Mouse (Mus musculus): ENCODE measurements around the gene Lin52.
A peak's percentile ranks its signal among the peaks of the same experiment; 100 is the strongest.

The Lin52 gene

DNA sequence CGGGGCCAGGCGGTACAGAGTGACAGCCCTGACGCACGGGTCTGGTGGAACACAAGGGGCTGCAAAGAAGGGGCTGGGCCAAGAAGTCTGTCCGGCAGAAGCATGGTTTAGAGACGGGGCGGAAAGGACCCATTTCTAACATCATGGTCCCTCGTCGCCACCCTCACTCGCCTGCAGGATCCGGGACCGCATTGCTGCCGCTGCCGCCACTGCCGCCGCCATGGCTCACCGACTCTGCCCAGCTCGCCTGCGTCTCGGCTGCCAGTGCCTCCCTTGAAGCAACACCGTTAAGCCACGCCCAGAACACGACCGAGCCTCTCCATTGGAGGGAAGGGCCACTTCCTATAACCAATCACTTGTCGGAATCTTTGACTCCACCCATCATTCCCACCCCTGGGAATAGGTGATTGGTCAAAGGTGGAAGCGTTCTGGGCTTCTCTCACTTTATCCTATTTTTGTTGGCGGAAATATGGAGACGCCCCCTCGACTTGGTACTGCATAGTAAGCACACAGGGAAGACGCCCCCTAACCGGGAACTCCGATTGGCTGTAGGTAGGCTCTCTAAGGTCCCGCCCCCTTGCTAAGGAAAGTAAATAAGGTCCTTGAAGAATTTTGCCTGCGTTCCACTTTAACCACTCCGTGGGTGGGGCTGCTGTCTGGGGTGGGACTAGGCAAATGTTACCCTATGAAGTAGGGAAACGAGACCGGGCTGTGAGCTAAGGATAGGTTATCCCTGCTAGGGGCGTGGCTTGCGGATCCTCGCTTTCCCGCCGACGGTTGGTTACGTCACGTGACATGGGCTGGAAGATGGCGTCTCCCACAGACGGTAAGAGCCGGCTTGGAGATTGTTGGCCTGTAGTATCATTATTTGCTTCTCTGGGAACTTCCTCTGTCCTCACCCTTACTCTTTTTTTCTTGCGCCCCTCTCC lies at the start of gene Lin52, which contains the start of gene Aldh6a1:
Lin52 (plus strand) TSS at position 705 of the 929 bp plus-strand sequence.
Aldh6a1 (minus strand) TSS at position 287 of the 929 bp plus-strand sequence.
- peak; percentile 100 for DNase-seq (ENCODE audit: low spot score)

GRCm38 (mm10) chr12:84402923-84403322 lies 48.3 kb upstream of the Lin52 start:
- no peak for DNase-seq (ENCODE audit: low spot score)

DNA sequence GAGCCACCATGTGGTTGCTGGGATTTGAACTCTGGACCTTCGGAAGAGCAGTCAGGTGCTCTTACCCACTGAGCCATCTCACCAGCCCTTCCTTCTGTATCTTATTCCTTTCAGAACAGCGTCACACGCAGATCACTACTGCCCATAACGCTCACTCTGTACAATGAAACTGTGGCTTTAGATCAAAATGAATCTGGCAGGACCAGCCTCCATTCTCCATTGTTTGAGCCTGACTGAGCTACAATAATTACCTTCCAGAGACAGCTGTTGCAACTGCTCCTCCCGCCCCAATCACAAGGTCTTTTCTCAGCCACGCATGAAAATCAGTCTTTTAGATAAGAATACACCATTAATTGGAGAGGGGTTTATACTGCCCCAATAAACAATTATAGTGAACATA lies 46.7 kb upstream of the Lin52 start:
- DNase-seq (ENCODE audit: low spot score) = no peak

GRCm38 (mm10) chr12:84407259-84407658 lies 44.0 kb upstream of the Lin52 start:
- no peak for DNase-seq (ENCODE audit: low spot score)

DNA sequence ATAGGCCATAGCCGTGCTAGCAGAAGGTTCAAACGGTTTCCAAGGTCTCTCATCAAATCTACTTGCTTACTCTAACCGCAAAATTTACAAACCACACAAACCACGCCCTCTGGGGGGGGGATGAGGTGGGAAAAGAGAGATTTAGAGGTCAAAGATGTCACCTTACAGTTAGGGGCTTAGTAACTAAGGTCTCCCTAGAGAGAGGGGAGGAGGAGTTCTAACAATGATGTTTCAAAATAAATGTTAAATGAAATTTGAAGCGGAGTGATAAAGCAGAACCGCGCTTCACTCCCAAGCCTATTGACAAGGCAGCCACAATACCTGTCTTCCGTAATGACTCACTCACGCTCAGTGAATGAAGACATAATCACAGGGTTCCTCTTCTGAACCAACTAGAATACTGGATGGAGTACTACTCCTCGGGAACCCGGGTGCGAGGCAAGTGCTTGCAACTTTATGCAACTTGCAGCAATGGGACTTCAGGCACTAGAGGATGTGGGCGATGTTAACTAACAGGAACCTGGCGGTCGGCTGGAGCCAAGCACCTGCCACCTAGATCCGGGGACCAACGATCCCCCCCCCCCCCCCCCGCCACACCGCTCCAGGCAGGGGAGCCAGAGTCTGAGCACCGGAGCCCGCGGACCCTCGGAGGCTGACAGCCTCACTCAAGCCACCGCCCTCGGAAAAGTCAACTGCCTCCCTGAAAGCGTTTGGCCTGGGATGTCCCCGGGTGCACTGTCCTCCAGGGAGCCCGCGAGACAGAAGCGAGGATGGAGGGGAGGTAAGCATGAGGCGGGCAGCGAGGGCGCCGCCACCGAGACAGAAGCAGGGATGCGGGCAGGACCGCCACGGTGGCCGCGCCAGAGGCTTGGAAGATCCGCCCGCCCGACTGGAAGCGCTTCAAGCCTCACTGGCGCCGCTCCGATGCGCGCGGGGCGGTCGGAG lies 43.1 kb upstream of the Lin52 start:
- peak; percentile 29 for DNase-seq (ENCODE audit: low spot score)

GRCm38 (mm10) chr12:84408819-84409507 lies 42.3 kb upstream of the Lin52 start, which contains the start of the genes Entpd5 and Bbof1:
Entpd5 (minus strand) TSS chr12:84409029.
Bbof1 (plus strand) TSS chr12:84409071.
- peak; percentile 90 for DNase-seq (ENCODE audit: low spot score)

DNA sequence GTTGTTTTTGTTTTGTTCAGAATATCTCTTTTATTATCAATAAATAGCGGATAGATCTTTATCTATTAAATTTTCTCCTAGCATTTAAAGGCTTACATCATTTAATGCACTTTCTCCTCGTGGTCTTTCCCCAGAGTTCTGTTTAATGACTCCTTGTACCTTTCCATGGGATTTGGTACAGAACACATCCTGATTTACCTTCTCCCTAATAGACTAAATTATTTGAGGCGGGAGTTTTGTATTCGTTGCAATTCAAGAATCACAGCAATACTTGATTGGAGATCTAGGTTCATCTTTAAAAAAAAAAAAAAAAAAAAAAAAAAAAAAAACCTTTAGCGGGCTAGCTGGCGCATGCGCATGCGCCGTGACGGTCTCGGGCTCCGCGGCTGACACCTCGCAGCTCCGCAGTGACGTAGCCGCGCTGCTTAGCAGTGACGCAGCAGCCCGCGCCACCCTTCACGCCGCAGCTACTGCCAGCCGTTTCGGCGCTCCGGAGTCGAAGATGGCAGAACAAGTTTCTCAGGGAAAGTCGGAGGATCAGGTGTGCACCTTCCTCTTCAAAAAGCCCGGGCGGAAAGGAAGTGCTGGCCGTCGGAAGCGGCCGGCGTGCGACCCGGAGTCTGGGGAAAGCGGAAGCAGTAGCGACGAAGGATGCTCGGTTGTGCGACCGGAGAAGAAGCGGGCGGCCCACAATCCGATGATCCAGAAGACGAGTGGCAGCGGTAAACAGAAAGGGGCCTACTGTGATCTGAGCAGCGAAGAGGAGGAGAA lies 34.2 kb upstream of the Lin52 start, which contains the start of gene Rnf113a2:
Rnf113a2 (plus strand) TSS at position 363 of the 771 bp plus-strand sequence.
- peak; percentile 84 for DNase-seq (ENCODE audit: low spot score)

DNA sequence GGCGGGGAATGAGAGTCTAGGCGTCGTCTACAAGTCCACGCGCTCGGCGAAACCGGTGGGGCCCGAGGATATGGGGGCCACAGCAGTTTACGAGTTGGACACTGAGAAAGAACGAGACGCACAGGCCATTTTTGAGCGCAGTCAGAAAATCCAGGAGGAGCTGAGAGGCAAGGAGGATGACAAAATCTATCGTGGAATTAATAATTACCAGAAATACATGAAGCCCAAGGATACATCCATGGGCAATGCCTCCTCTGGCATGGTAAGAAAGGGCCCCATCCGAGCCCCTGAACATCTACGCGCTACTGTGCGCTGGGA lies 33.7 kb upstream of the Lin52 start:
- no peak for DNase-seq (ENCODE audit: low spot score)

DNA sequence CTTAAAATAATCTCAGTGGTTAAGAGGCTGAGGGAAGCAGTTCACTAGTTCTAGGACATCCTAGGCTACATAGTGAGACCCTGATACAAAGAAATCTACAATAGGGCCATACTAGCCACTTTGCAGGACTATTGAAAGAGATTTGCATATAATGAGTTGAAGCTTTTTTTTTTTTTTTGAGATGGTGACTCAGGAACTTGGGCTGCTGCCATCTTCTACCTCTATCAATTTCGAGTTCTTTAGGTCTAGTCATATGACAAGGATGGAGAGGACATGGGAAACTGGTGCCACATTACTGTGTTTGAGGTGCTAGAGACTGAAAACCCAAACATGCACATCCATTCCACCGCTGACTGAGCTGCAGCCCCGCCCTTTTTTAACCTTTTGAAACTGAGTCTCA lies 27.2 kb upstream of the Lin52 start:
- DNase-seq (ENCODE audit: low spot score) = no peak

DNA sequence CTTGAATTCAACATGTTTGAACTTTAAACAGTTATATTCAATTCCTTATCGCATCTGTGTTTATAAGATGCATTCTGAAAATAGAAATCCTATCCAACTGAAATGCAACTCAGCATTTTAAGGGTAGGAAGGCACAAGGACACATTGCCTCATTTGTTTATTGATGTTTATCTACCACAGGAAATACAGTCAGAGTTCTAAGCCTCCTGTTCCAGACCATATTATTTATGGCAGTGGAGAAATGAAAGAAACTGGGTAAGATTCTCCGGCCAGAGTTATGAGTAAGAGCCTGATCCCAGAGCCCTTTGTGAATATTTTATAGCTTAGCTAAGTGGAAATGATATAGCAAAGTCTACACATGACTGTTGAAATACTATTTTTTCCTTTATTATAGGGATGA lies 21.4 kb upstream of the Lin52 start:
- DNase-seq (ENCODE audit: low spot score) = peak; percentile 14

GRCm38 (mm10) chr12:84438697-84439096 lies 12.5 kb upstream of the Lin52 start:
- no peak for DNase-seq (ENCODE audit: low spot score)

GRCm38 (mm10) chr12:84442526-84442925 lies 8.7 kb upstream of the Lin52 start:
- DNase-seq (ENCODE audit: low spot score) = no peak

GRCm38 (mm10) chr12:84447386-84447785 lies 3.8 kb upstream of the Lin52 start:
- DNase-seq (ENCODE audit: low spot score) = no peak

DNA sequence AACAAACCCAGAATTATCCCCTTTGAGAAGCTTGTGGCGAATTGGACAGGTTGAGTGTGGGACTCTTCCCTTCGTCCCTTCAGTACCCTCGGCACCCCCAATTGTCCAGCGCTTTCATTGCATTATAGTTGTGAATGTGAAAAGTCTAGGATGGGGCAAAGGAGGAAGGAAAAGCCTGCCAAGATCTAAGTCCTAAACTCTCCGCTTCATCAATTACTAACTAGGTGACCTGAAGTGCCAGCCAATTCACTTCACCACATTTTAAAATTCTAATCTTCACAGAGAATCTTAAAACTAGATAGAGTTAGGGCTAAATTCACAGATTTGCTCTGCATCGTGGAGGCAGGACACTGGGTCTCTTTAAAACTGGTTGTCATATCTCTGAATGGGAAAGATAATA lies 3.0 kb upstream of the Lin52 start:
- DNase-seq (ENCODE audit: low spot score) = no peak

GRCm38 (mm10) chr12:84449887-84450286 lies 1.3 kb upstream of the Lin52 start:
- DNase-seq (ENCODE audit: low spot score) = no peak

- peak; percentile 55 for DNase-seq (ENCODE audit: low spot score)
These were observed 888 bp upstream of the Lin52 start for GRCm38 (mm10) chr12:84450351-84450717.

DNA sequence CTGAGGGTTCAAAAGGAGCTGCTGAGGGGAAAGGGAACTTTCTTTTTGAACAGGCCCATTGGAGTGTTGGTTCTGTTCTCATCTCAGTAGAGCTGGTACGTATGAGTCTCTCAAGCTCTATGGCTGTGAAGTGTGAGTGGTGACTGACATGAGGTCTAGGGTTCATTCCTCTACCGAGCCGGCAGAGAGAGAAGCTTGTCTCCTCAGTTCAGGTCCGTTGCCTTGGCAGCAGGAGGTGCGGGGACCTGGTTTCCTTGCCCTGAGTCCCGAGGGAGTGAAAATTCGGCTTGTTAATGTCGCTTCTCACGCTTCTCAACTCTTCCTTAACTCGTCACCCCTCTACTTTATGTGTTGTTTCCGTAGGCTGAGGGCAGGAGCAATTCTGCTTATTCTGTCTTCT lies 579 bp downstream of the Lin52 start:
- no peak for DNase-seq (ENCODE audit: low spot score)

DNA sequence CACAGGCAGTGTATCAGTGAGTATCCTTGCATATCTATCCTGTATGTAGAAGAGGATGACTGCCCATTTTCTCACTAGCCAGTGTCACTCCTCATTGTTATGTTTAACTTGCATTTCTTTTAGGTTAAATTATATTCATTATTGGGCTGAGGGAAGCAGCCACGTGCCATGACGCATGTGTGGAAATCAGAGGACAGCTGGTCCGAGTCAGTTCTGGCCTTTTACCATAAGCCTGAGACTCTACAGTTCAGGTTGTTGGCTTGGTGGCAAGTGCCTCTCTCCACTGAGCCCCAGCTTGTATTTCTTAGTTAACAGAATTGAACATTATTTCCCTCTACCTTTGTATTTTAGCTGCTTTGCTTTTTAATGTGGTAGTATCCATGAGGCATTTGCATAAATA lies 5.7 kb downstream of the Lin52 start:
- no peak for DNase-seq (ENCODE audit: low spot score)

- no peak for DNase-seq (ENCODE audit: low spot score)
These were observed 8.6 kb downstream of the Lin52 start for GRCm38 (mm10) chr12:84459845-84460244.

- no peak for DNase-seq (ENCODE audit: low spot score)
These were observed 10.2 kb downstream of the Lin52 start for GRCm38 (mm10) chr12:84461416-84461815.

DNA sequence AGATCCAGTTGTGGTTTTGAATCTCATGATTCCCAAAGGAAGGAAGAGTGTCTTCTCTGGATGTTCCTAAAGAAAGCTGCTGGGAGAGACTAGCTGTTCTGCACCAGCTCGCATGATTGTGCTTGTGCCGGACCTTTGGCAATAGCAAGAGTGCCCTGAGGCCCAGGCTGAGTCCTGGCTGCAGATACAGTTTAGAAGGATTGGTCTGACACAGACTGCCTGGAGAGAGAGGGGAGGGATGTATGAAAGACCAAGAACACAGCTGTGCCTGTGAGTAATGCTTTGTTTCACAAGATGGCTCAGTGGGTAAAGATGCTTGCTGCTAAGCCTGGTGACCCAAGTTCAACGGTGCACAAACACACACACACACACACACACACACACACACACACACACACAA lies 11.6 kb downstream of the Lin52 start:
- no peak for DNase-seq (ENCODE audit: low spot score)

Data from lung, postnatal 25 days (tissue).